Mouse (Mus musculus): Measurements from ENCODE around the gene Cbfa2t2. TPM values are rescaled to one million over a fixed set of nuclear protein-coding genes. Genes with fewer than 3 reads are reported as not detected.

The Cbfa2t2 gene
- polyA plus RNA-seq, 1 experiment from 2014 or later: 32.1 TPM

- H3K9ac ChIP-seq: no peak overlapping the region
- no peak overlapping the region for H3K4me2 ChIP-seq
- no peaks in the 10 kb centered on the region for H3K9me3 ChIP-seq
- no peak overlapping the region for H3K4me3 ChIP-seq (replicated peaks)
- H3K27me3 ChIP-seq (replicated peaks): no peaks in the 10 kb centered on the region
- H3K4me1 ChIP-seq: peaks cover 14% of the 10 kb centered on the region; the same call in 1 of the 2 replicates
- H3K36me3 ChIP-seq: no peaks in the 10 kb centered on the region; the same call in 1 of the 2 replicates
- no peak overlapping the region for H3K27ac ChIP-seq
- no peak for ATAC-seq (ENCODE audit: insufficient read depth, low FRiP score, low read depth)
- WGBS: 50% methylated on average over 1 of the region's 1 CpGs
Observed at GRCm38 (mm10) chr2:154454099-154454498, 17.8 kb downstream of the Cbfa2t2 start.

DNA sequence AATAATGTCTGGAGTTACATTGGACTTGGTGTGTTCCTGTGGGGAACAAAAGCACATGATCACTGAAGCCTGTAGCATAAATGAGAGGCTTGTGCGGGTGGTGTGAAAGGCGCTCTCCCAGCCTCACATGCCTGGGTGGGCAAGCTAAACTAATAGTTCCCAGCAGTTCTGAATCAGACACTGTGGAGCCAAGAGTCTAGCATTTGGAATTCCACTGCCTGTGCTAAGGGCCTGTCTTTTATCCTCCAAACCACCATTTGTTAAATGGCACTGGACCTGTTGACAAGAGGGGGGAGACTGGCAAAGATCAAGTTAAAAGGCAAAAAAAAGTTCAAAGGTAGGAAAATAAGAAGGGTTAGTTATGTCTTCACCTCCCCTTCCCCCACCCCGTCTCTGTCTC lies 18.3 kb downstream of the Cbfa2t2 start:
- no peak for ATAC-seq (ENCODE audit: insufficient read depth, low FRiP score, low read depth)
- H3K36me3 ChIP-seq: no peaks in the 10 kb centered on the region; the same call in 1 of the 2 replicates
- no peak overlapping the region for H3K4me3 ChIP-seq (replicated peaks)
- H3K9me3 ChIP-seq: no peaks in the 10 kb centered on the region
- H3K4me2 ChIP-seq: no peak overlapping the region
- H3K4me1 ChIP-seq: peaks cover 14% of the 10 kb centered on the region; the same call in 1 of the 2 replicates
- 64% methylated on average over 3 of the region's 3 CpGs for WGBS
- H3K27ac ChIP-seq: peak overlapping the region; percentile 26; the same call in 1 of the 2 replicates
- no peak overlapping the region for H3K9ac ChIP-seq
- no peaks in the 10 kb centered on the region for H3K27me3 ChIP-seq (replicated peaks)

GRCm38 (mm10) chr2:154455776-154456175 lies 19.5 kb downstream of the Cbfa2t2 start:
- H3K4me3 ChIP-seq (replicated peaks): no peak overlapping the region

DNA sequence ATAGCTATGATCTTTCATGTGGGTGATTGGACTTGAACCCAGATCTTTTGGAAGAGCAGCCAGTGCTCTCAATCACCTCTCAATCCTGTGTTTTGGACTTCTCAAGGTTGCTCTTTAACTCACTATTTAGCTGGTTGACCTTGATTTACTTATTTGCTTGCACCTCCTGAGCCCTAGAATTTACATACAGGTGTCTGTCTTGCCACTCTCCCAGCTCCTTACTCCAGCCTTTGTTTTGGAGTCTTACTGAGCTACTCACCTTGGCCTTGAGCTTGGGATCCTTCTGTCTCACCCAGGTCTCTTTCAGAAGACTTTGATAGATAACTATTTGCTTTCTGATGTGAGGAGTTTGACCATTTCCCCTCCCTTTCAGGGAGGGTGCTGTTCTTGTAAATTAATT lies 20.3 kb downstream of the Cbfa2t2 start:
- H3K9ac ChIP-seq: no peak overlapping the region
- H3K4me2 ChIP-seq: no peak overlapping the region
- H3K27me3 ChIP-seq (replicated peaks): no peaks in the 10 kb centered on the region
- H3K36me3 ChIP-seq: no peaks in the 10 kb centered on the region; the same call in 1 of the 2 replicates
- no peak for ATAC-seq (ENCODE audit: insufficient read depth, low FRiP score, low read depth)
- no peak overlapping the region for H3K4me3 ChIP-seq (replicated peaks)
- H3K9me3 ChIP-seq: no peaks in the 10 kb centered on the region
- no peak overlapping the region for H3K27ac ChIP-seq
- peaks cover 14% of the 10 kb centered on the region; the same call in 1 of the 2 replicates for H3K4me1 ChIP-seq

More at GRCm38 (mm10) chr2:154455776-154456175, 19.5 kb downstream of the Cbfa2t2 start:
- H3K4me1 ChIP-seq: peaks cover 14% of the 10 kb centered on the region; the same call in 1 of the 2 replicates
- peak overlapping the region; percentile 52 for H3K27ac ChIP-seq
- 34% methylated on average over 5 of the region's 5 CpGs for WGBS
- no peak overlapping the region for H3K9ac ChIP-seq
- H3K4me2 ChIP-seq: peak overlapping the region; percentile 16; the same call in 1 of the 2 replicates
- no peaks in the 10 kb centered on the region; the same call in 1 of the 2 replicates for H3K36me3 ChIP-seq
- ATAC-seq (ENCODE audit: insufficient read depth, low FRiP score, low read depth): peak; percentile 63; the same call in 1 of the 2 replicates
- no peaks in the 10 kb centered on the region for H3K27me3 ChIP-seq (replicated peaks)
- H3K9me3 ChIP-seq: no peaks in the 10 kb centered on the region

DNA sequence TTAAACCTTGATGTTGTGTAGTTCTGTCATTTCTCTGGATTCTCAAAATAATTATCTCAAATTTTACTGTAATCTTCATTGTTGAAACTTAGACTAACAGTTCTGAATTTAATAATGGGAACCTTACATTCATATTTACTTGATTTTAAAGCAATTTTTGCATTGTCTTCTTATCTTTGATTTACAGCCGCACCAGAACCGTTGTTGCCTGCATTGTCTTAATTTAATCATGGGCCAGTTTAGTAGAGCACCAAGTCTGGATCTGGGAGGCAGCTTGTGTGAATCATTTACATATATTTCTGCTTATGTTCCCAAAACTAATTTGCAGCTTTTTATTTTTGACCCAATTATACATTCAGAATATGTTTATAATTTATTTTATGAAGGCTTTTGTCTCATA lies 23.0 kb downstream of the Cbfa2t2 start:
- H3K36me3 ChIP-seq: no peaks in the 10 kb centered on the region
- H3K4me3 ChIP-seq (replicated peaks): no peak overlapping the region
- ATAC-seq (ENCODE audit: insufficient read depth, low FRiP score, low read depth): no peak
- peaks cover 14% of the 10 kb centered on the region; the same call in 1 of the 2 replicates for H3K4me1 ChIP-seq
- H3K9ac ChIP-seq: no peak overlapping the region
- H3K27ac ChIP-seq: no peak overlapping the region
- no peaks in the 10 kb centered on the region for H3K27me3 ChIP-seq (replicated peaks)
- H3K4me2 ChIP-seq: no peak overlapping the region
- 39% methylated on average over 2 of the region's 2 CpGs for WGBS
- H3K9me3 ChIP-seq: no peaks in the 10 kb centered on the region

DNA sequence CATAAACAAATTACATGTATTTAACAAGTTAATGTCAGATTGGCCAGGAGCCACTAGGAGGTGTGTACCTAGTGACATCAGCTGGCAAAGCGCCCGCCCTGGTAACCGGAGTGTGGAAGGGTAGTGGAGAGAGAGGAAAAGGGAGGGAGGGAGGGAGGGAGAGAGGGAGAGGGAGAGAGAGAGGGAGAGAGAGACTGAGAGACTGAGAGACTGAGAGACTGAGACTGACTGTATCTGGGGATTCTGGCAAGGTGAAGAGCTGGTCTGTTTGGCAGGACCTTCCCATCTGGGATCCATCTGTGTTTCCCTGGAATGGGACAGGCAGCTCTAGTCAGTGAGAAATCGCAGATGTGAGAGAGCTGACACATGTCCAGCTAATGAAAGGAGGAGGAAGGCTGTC lies 23.6 kb downstream of the Cbfa2t2 start:
- Histone ChIP-seq H3K27me3 (replicated peaks) (no peaks in the 10 kb centered on the region), H3K4me1 (peaks cover 10% of the 10 kb centered on the region; the same call in 1 of the 2 replicates), H3K9me3 (no peaks in the 10 kb centered on the region), H3K36me3 (no peaks in the 10 kb centered on the region), H3K9ac (no peak overlapping the region), H3K4me2 (peak overlapping the region; percentile 13; the same call in 1 of the 2 replicates), H3K27ac (peak overlapping the region; percentile 26; the same call in 1 of the 2 replicates), H3K4me3 (replicated peaks) (no peak overlapping the region)
- ATAC-seq (ENCODE audit: insufficient read depth, low FRiP score, low read depth): peak; percentile 83
- WGBS: 30% methylated on average over 4 of the region's 4 CpGs

DNA sequence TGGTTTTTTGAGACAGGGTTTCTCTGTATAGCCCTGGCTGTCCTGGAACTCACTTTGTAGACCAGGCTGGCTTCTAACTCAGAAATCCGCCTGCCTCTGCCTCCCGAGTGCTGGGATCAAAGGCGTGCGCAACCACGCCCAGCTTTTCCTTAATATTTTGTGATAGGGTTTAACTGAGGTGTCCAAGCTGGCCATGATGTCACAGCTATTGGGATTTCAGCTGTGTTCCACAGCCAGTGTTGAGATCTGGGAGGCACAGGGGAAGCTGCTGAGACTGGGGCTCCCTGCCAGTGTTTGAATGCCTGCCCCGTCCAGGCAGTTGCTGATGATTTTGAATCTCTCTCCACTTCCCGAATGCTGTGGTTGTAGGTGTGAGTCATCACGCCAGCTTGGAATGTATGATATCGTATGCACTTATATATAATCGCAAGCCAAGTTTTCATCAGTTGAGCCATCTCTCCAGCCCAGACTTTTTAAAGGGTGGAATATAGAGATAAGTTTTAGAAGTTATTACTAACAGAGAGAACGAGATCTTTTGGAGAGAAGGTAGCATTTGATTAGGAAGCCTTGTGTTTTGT lies 27.4 kb downstream of the Cbfa2t2 start:
- Histone ChIP-seq H3K9me3 (no peaks in the 10 kb centered on the region), H3K27ac (no peak overlapping the region), H3K27me3 (replicated peaks) (no peaks in the 10 kb centered on the region), H3K36me3 (no peaks in the 10 kb centered on the region), H3K4me3 (replicated peaks) (no peak overlapping the region), H3K9ac (no peak overlapping the region), H3K4me1 (no peaks in the 10 kb centered on the region), H3K4me2 (no peak overlapping the region)
- 80% methylated on average over 11 of the region's 11 CpGs for WGBS
- ATAC-seq (ENCODE audit: insufficient read depth, low FRiP score, low read depth): no peak

DNA sequence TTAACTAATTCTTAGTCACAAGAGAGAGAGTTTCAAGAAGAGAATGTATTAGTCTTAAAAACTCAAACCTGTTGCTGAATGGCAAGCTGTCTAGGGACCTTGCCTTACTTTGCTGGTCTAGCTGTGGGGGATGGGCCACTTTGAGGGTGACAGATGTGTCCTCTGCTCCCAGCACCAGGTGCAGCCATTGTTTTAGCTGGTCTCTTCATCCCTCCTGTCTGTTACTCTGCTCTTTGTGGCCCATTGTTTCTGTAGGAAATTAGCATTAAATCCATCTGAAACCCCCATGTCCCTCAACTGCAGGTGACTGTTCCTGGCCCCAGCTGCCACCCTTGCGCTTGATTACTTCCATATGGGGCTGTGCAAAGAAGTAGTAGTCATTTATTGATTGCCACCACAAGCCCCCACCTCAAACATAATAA lies 29.6 kb downstream of the Cbfa2t2 start:
- Histone ChIP-seq H3K9me3 (no peaks in the 10 kb centered on the region), H3K4me1 (no peaks in the 10 kb centered on the region), H3K9ac (no peak overlapping the region), H3K4me2 (no peak overlapping the region), H3K27ac (no peak overlapping the region), H3K27me3 (replicated peaks) (no peaks in the 10 kb centered on the region), H3K4me3 (replicated peaks) (no peak overlapping the region), H3K36me3 (no peaks in the 10 kb centered on the region)
- 64% methylated on average over 1 of the region's 1 CpGs for WGBS
- ATAC-seq (ENCODE audit: insufficient read depth, low FRiP score, low read depth): no peak

DNA sequence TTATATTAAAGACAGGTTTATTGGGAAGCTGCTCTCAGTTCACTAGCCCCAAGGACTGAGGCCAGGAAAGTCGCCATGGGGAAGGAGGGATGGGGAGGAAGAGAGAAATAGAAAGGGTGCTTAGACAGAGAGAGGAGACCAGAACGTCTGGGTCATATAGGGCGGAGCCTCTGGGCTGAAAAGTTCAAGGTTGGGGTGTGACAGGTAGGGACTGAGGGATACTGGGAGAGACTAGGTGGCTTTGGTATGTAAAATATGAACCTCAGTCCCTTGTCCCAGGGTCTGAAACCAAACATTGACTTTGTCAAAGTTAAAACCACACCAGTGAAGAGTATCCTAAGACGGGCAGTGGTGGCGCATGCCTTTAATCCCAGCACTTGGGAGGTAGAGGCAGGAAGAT lies 30.9 kb downstream of the Cbfa2t2 start:
- H3K9ac ChIP-seq: no peak overlapping the region
- H3K27me3 ChIP-seq (replicated peaks): no peaks in the 10 kb centered on the region
- no peak for ATAC-seq (ENCODE audit: insufficient read depth, low FRiP score, low read depth)
- 86% methylated on average over 5 of the region's 5 CpGs for WGBS
- H3K36me3 ChIP-seq: no peaks in the 10 kb centered on the region
- H3K4me1 ChIP-seq: no peaks in the 10 kb centered on the region
- no peaks in the 10 kb centered on the region for H3K9me3 ChIP-seq
- H3K4me2 ChIP-seq: no peak overlapping the region
- no peak overlapping the region for H3K4me3 ChIP-seq (replicated peaks)
- no peak overlapping the region for H3K27ac ChIP-seq

- Histone ChIP-seq H3K27me3 (replicated peaks) (no peaks in the 10 kb centered on the region), H3K27ac (no peak overlapping the region), H3K9me3 (no peaks in the 10 kb centered on the region), H3K36me3 (no peaks in the 10 kb centered on the region), H3K4me2 (no peak overlapping the region), H3K4me1 (no peaks in the 10 kb centered on the region), H3K9ac (no peak overlapping the region), H3K4me3 (replicated peaks) (no peak overlapping the region)
- no peak for ATAC-seq (ENCODE audit: insufficient read depth, low FRiP score, low read depth)
- WGBS: 78% methylated on average over 1 of the region's 1 CpGs
Observed at GRCm38 (mm10) chr2:154474251-154475061, 38.2 kb downstream of the Cbfa2t2 start.

DNA sequence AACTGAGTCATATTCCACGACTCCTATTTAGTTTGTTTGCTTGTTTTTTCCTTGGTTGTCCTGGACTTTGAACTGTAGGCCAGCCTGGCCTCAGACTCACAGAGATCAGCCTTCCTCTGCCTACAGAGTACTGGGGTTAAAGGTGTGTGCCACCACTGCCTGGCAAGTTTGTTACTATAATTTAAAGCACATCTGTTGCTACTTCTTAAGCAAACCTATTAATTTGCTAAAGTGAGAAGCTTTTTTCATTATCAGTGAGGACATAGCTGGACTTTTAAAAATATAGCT lies 38.7 kb downstream of the Cbfa2t2 start:
- no peak overlapping the region for H3K4me3 ChIP-seq (replicated peaks)
- WGBS: 83% methylated on average over 1 of the region's 1 CpGs
- no peaks in the 10 kb centered on the region for H3K36me3 ChIP-seq
- H3K4me2 ChIP-seq: no peak overlapping the region
- no peak overlapping the region for H3K9ac ChIP-seq
- ATAC-seq (ENCODE audit: insufficient read depth, low FRiP score, low read depth): no peak
- H3K4me1 ChIP-seq: no peaks in the 10 kb centered on the region
- no peaks in the 10 kb centered on the region for H3K9me3 ChIP-seq
- no peak overlapping the region for H3K27ac ChIP-seq
- H3K27me3 ChIP-seq (replicated peaks): no peaks in the 10 kb centered on the region

DNA sequence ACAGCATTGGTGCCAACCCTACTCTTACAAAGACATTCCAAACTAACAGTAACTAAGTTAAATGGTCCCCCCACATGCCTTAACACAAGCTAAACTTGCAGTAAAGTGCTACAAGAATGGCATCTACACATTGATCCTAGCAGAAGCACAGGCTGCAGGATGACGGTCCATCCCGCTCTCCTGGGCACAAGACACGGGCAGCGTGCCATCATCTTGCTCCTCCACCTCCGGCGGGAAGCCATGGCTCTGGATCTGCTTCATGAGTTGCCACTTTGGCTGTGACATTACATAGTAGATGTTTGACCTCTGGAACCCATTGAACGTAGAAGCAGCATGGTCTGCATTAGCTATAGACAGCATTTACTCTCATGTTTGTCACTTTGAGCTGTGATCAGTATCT lies 39.6 kb downstream of the Cbfa2t2 start:
- Histone ChIP-seq H3K4me3 (replicated peaks) (no peak overlapping the region), H3K9me3 (no peaks in the 10 kb centered on the region)
- WGBS: 93% methylated on average over 7 of the region's 7 CpGs

More for the DNA sequence above, 39.6 kb downstream of the Cbfa2t2 start:
- H3K27me3 ChIP-seq (replicated peaks): no peaks in the 10 kb centered on the region
- no peak overlapping the region for H3K4me2 ChIP-seq
- H3K9ac ChIP-seq: no peak overlapping the region
- H3K36me3 ChIP-seq: no peaks in the 10 kb centered on the region
- no peak overlapping the region for H3K27ac ChIP-seq
- H3K4me1 ChIP-seq: no peaks in the 10 kb centered on the region
- ATAC-seq (ENCODE audit: insufficient read depth, low FRiP score, low read depth): no peak

Data from stomach, embryonic 15.5 days (tissue).